Mouse (Mus musculus) brain, embryonic 14.5 days (tissue): ENCODE measurements around the gene Pigu.

Experiments used
- CTCF ChIP-seq: fragments of 200-500 bp; IDR thresholded peaks from 2 replicates; pipeline ENCODE4 v1.5.1; 2012; ENCODE audit warnings: inconsistent platforms, mild to moderate bottlenecking, moderate library complexity, borderline replicate concordance; ENCODE audit not compliant: insufficient read depth, insufficient read length; ENCODE audit errors: extremely low read depth
- POLR2A ChIP-seq: fragments of 200-500 bp; IDR thresholded peaks from 2 replicates; pipeline ENCODE4 v1.6.1; 2012; ENCODE audit warnings: mild to moderate bottlenecking, inconsistent platforms, borderline replicate concordance; ENCODE audit not compliant: poor library complexity, insufficient read depth, insufficient read length, severe bottlenecking; ENCODE audit errors: extremely low read depth

GRCm38 (mm10) chr2:155290066-155290465 is 67.2 kb downstream of the Pigu start:
- no peak for TF ChIP-seq POLR2A
- TF ChIP-seq CTCF: no peak
